Mouse (Mus musculus) telencephalon, adult 2 months (tissue): ENCODE measurements around the gene Snx18.

ENCODE experiments used
- DNase-seq: peaks from one replicate; pipeline ENCODE4 v3.0.0-alpha.2; 2011; ENCODE audit warnings: low read depth, low spot score

Snx18 gene

DNA sequence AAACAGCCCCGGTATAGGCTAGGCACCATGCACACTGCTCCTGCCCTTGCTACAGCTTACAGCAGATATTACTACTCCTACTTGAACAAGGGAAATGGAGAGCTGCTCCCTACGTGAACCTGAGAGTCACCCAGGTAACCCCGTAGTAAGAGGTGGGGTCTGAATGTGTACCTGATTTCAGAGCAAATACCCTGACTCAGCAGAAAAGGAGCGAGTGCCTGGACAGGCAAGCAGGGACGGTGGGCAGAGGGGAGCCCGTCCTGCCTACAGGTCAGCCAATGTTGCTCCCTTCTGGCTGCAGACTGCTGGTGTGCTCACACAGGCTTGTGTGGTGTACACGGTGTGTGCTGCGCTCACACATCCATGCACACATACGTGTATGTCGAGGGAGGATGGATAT lies 20.7 kb downstream of the Snx18 start:
- no peak for DNase-seq

DNA sequence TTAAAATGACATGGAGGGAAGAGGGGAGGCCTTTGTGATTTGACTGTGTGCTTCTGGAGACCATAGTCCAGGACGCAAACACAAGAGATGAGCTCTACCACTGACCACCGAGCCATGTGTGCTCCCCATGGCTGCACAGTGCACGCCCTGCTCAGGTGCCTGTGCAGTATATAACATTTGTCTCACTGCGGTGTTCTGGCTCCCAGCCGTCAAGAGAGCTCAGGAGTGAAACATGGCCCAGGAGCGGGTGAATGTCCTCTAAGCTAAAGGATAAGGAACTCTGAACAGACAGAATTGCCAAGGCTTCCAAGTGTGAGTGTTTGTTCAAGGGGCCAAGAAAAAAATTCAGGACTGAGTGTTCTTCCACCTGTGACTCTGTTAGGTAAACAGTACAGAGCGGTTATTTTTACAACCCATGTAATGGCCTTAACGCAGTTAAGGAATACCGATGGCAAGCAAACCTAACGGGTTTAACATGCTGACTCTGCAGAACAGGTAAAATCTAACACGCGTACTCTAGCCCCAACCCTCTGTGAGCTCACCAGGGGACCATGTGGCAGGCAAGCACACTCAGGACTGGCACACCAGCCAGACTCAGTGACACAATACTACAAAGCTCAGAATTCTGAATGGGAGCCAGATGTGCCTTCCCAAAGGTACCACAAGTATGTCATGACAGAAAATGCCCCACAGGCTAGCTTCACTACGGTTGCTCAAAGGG lies 21.4 kb downstream of the Snx18 start:
- DNase-seq = no peak

DNA sequence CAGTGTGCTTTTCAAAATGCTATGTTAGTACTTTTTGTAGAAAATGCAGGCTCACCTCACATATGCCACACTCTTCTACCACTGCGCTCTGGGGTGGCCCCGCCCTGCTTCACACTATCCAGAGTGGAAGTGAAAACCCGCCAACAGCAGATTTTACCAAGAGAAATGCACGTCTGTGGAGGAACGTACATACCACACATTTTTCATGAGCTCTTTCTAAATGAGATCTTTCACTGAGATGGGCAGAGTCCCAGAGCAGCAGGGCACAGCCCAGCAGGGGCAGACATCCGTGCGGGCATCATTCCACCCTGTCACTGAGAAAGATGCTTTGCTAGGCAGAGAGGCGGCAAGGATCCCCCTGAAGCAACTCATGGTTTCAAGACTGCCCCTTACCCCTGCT lies 22.4 kb downstream of the Snx18 start:
- no peak for DNase-seq

DNA sequence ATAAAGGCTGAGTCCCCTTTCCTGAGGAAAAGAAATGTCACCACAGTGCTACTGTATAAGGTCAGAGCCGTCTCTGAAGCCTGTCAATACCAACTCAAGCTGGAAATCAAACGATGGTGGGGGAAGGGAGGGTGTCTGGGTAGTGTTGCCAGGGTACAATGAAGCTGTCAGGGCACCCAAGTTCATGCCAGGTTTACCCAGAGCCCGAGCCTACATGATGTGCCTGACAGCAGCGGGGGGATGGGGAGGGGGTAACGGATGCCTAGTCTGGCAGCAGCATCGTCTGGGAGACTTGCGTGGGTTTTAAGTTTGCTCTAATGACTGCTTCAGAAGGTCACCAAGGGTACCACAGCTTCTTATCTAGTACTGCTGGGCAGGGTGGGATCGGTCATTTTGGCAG lies 23.1 kb downstream of the Snx18 start:
- no peak for DNase-seq

DNA sequence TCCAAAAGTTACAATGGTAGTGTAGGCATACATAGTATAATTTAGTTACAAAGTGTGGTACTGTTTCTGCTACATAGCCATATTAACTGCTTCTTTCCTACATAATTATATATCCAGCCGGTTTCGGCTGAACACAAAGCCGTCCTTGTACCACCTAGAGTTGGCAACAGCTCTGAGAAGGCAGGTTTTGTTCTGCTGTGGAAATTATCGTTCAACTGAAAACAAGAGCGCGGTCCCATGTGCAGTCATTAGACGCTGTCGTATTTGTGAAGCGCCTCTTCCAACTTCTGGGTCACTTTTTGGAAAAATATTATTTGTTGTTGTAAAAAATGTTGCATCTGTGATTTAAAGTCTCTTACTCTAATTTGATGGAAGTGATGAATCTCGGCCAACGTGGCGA lies 24.0 kb downstream of the Snx18 start:
- DNase-seq = no peak

DNA sequence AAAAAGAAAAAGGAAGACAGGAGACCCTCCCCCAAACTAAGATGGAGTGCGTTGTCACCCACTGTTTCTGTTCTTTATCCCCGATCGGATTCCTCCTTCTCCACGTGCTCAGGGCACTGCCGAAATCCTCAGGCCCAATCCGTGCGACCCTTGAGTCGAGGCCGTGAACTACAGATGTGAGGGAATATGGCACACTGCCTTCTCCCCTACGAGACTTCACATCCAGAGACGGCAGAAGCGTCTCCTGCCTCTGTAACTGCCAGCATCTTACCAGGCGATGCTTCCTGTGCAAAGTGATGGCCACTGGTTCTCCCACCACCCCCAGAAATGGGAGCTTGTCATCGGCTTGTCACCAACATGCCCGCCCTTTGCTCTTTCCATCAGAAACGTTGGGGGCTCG lies 24.7 kb downstream of the Snx18 start:
- DNase-seq = no peak

DNA sequence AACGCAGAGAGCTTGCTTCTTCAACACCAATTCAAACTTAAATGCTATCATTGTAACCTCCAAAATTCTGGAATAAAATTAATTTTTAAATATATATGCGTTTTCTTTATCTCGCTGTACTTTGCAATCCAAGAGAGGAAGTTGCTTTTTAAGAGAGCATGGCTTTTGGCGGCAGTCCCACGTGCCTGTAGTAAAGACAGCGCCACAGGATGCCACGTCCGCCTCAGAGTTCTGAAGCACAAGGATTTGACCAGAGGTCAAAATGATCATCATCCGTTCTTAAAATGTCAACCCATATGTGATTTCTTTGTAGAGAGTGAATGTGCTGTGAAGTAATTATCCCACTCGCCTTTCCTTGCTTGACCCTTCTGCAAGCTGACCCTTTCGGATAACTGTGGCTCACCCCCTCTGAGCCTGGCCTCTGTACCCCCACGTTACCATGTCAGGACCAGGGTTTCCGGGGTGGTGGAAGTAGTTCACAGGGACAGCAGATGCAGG lies 25.6 kb downstream of the Snx18 start:
- no peak for DNase-seq

DNA sequence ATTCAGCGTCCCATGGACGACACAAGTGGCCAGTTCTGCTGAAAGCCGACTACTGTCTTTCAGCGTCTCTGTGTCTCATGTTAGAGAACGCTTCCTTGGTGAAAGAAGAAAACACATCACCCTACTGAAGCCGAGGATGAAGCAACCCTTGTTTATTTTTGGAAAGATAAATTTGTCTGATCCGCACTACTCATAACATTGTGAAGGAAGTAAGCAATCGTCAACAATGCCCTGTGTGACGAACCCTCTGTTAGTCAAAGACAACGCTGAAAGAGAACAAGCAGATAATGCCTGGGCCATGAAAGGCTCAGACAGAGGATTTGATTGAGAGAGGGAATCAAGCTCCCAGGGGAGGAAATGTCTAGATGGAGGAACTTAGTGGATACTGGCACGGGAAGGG lies 27.0 kb downstream of the Snx18 start:
- no peak for DNase-seq

DNA sequence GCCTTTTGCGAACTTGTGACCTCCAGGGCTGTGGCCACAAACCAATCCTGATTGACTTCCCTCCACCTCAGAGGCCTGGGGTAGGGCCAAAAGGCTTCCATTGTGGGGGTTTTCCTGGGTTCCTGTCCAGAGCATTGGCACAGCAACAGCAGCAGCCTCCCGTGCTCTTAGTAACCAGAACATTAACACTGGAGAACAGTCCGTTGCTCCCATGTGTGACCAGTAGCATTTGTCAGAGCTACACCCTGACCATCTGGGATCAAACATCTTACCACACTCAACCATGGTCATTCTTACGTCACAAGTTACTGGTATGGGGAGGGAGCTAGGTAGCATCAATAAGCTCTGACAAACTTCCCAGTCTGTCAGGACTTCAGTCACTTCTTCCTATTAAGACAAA lies 28.1 kb downstream of the Snx18 start:
- no peak for DNase-seq

DNA sequence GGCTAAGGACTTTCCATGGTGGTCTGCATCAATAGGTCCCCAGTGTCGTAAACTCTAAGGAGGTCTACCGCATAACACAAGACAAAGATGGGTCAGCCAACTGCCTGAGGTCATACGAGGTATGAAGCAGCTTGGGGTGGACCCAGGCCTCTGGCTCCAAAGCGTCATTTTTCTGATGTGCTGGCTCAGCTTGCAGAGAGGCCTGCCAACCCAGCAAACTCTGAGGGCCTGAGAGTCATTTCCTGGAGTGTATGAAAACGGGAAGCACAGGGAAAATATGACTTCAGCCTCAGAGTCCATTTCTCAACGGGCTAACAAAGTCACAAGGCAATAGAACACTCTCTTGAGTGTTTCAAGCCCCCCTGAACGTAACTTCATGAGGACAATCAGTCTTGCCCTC lies 28.9 kb downstream of the Snx18 start:
- no peak for DNase-seq

DNA sequence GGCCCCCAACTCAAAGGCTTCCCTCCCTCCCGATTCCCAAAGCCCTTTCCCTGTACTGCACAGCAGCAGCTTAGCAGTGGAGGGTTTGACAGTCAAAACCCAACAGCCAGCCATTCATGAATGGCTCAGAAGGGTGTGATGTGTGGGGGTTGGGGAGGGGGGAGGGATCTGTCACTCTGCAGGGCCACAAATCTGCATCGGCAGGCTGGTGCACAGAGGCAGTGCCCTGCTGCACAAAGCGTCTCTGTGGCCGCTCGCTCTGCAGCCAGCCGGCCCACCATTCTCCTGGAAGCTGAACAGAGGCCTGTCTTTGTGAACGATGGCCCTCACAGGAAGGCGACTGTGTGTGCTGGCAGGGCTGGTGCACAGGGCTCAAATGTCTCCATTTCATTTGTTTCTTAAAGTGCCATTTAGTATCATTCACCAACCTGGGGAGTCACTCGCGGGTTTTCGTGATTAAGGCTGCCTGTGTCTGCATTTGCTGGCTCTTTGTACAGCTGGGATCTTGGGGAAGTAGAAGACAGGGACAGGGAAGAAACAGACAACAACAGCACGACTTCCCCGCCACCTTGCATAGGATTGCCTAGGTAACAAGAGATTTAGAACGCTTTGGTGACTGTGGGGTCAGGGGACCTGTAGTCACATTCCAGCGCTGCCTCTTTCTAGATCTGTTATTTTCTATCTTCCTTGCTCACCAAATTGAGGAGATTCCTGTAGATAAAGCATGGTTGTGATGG lies 31.0 kb downstream of the Snx18 start:
- peak; percentile 50 for DNase-seq

DNA sequence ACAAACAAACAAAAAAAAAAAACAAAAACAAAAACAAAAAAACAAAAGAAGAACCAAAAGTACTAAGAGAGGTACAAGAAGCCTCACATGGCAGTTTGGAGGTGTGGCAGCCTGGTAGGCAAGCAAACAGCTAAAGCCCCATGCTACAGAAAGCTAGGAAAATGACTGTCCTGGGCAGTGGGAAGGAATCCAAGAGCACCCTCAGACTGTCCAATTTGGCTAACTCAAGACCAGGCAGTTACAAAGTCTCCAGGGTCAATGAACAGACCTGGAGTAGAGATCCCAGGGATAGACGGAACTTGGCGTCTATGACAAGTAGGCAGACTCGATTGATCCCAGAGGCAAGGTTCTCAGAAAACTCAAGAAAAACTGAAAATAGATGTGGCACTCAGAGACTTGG lies 32.8 kb downstream of the Snx18 start:
- DNase-seq = no peak

DNA sequence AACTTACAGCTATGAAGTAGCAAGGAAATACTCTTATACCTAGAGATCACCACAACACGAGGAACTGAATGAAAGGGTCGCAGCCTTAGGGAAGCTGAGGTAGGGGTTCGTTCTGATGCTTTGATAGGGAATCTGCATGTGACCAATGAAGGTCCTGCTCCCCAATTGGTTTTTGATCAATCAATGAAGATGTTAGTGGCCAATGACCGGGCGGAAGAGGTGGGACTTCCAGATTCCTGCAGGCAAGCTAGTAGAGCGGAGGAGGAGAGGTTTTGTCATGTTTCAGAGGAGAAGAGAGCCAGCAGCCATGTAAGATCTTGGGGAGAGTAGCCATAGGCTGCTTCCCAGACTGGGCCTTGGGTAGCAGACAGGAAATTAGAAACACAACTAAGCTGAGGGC lies 33.9 kb downstream of the Snx18 start:
- no peak for DNase-seq

DNA sequence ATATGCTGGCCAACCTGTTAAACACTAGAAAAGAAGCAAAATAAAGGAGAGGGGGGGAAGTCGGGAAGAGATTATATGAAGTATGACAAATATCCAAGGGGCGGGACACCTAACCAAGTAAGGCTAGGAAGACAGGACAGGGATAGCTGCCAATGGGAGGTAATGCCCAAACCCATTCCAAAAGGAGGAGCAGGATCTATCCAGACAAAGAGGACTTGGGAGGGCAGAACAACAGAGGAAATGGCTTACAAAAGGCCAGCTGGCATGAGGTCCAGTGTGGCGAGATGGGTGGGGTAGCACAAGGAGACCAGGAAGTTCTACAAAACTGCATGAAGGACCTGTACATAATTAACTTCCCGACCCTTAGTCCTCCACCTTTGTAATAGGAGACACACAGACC lies 34.8 kb downstream of the Snx18 start:
- no peak for DNase-seq

DNA sequence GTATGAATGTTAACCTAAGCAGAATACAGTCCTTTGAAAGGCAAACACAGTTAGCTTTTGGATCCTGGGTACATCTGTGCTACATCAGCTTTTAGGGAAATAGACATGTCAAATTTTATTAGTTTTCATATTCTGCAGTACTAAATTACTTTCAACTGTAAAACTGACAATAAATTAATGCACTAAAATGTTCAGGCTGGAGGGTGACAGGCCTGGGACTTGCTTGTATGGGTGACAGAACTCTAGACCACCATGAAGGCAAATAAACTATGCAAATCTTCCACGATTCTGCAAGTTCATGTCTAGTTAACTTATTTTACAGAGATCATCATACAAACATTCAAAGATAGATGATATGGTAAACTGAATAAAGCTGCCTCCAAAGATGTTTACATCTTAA lies 36.3 kb downstream of the Snx18 start:
- no peak for DNase-seq

DNA sequence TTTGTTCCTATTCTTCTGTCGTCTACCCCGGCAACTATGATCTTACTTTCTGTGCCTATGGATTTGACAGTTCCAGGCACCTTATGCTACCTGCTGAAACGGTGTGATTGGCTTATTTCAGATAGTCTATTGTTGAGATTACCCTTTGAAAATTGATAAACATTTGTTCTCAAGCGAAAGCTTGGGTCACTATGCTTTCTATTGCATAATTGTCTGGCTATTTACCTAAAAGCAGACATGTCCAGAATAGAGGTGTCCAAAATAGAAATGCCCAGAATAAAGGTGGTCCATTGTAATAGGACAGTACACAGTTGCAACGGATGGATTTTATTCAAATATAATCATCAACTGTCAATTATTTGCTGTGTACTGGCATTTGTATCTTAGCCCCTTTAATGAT lies 36.9 kb downstream of the Snx18 start:
- DNase-seq = no peak

DNA sequence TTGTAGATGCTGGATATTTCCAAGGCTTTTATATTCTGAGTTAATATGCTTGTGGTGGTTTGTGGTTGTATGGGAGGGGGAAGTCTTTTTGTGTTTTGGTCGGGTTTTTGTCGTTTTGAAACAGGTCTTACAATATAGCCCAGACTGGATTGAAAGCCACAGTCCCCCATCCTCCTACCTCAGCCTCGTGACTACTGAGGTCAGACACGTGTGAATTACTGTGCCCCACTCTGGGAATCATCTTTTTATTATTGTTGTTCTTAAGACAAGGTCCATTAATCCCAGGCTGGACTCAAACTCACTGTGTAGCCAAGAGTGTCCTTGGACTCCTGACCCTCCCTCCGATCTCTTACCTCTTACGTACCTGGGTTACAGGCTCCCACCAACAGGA lies 38.0 kb downstream of the Snx18 start:
- DNase-seq = no peak

DNA sequence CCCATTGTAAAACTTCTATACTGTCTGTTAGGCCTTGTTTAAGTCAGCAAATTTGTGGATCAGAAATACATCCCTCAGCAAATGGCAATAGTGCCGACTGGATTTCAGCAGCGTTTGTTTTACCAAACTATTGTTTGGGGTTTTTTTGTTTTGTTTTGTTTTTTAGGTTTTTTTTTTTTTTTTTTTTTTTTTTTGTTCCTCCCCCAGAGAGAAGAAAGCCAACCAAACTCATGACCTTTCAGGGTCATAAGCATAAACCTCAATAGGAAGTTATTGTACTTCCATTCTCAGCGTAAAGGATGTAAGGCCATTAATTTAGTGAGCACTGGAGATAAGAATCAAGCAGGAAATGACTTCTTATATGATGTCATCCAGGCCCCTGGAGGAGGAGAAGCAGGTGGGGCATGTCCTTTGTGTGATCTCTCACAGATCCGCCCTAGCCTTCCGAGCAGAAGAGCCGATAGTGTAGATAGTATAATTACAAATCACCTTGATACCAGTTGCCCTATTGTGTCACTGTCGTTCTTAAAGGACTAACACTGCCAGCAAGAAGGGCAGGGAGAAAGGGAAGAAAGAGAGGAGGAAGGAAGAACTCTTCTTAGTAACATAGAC lies 38.5 kb downstream of the Snx18 start:
- DNase-seq = no peak

DNA sequence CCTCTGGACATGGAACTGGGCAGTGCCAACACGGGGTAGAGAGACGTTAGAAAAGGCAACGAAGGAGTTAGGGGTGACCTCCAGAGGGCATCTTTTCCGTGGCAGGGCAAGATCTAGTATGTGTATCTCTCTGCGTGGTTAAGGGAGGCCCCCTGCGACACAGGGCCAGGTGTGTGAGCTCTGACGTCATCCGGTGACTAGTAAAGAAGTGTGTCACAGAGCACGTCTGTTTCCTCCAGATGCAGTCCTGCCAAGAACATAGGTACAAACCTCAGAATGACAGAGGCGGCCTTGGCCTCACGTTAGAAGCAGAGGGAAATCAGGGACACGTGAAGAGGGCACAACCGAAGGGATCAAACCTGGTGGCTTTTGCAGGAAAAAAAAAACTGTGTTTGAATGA lies 44.1 kb downstream of the Snx18 start:
- no peak for DNase-seq

DNA sequence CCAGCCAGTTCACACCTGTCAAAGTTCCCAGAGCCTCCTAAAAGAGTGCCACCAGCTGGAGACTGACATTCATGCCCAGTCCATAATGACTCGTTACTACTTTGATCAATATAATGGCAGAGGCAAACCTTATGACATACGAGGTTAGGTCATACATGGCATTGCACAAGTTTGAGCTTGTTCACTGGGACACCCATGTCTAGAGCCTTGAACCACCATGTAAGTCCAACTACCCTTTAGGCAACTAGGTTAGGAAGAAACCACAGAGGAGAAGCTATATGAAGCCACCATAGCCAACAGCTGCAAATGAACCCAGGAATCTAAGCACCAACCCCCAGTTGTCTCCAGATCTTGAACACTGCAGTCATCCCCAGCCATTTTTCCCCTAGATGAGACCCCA lies 45.0 kb downstream of the Snx18 start:
- no peak for DNase-seq

DNA sequence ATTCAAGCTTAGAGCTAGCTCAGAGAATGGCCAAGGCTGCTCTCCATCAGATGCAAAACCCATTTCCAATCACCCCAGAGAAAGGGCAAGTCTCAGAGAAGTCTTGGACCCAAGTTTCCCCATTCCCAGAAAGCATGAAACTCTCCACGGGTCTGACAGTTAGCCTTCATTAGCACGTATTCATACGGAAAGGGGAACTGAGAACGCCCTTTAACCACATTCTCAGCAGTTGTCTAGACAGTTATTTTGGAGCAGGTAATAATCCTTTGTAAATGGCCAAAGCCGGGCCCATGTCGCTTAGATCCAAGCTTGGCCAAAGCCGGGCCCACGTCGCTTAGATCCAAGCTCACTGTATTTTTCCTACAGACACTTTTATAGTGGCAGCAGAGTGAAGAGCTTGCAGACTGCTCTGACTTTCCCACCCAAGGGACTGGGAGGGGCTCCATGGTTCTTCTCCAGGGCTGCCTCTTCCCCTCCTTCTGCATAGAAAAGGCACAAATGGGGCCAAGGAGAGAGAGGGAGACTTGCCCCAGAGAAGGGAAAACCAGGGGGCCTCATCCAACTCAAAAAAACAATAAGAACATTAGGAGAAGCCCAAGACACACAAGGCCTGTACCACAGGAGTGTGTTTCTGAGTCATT lies 46.2 kb downstream of the Snx18 start:
- no peak for DNase-seq

DNA sequence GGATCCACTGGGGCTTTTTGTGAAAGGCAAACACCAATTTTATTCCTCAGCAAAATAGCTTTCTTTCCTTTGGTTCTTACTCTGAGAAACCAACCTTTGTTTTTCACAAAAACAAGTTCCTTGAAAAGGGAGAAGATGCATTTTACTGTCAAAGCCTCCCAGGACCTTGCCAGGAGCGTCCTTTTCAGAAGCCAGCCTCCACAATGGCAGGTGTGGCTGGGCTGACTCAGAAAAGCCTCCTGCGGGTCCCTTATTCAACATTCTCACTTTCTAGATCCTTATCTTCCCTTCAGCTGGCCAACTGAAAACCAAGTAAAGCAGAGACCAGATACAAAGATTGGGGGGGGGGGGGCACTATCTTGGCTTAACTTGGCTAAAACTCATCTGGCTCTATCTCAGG lies 48.8 kb downstream of the Snx18 start:
- DNase-seq = no peak

DNA sequence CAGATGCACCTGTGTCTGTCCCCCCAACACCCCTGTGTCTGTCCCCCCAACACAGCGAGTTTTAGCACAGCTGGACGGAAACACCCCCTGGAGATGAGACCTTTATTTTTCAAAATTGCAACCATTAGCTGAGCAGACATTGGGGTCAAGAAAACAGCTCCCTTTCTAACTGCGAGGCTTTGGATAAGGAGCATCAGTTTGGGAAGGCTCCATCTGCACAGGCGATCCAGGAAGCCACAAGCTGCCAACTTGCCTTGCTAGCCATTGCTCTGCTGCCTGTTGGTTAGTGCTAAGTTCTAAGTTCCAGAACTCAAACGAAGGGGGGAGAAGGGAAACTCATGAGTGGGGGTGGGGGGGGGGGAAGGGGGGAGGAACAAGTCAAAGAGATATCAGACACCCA lies 51.4 kb downstream of the Snx18 start:
- DNase-seq = no peak
